Mouse (Mus musculus): ENCODE measurements around the gene Tspan11.

- TF ChIP-seq USF1 (IDR thresholded peaks at IDR 0.05; ENCODE audit: low read depth, low read length) (no peak), EP300 (IDR thresholded peaks at IDR 0.05; ENCODE audit: low read length) (no peak), HCFC1 (IDR thresholded peaks at IDR 0.05; ENCODE audit: low read depth, low read length) (no peak), CTCF (conservative IDR thresholded peaks at IDR 0.05 in 1 of 2, IDR thresholded peaks at IDR 0.05 in 1 of 2; ENCODE audit: low read depth in 2 of 2, low read length in 2 of 2) (no peak)
Measured at GRCm38 (mm10) chr6:127839538-127839937, 47.9 kb upstream of the Tspan11 start.

Measured in CH12.LX (cell line).